Mouse (Mus musculus) liver, embryonic 14.5 days (tissue): Measurements from ENCODE around the gene Plekha1. TPM values are rescaled to one million over a fixed set of nuclear protein-coding genes. Genes with fewer than 3 reads are reported as not detected.

Experiments
- ATAC-seq: fragments of 200-750 bp; cut with Nextera tagmentation; 2 replicates; pipeline ENCODE4 v1.8.0; 2017; ENCODE audit warnings: moderate number of reproducible peaks, mild to moderate bottlenecking, moderate library complexity; ENCODE audit not compliant: insufficient read depth
- DNase-seq, 3 experiments: peaks; one replicate each; pipeline ENCODE4 v3.0.0-alpha.2; 2012 to 2013; ENCODE audit warnings: low read depth in 3 of 3, low spot score in 3 of 3
- H3K27ac ChIP-seq: fragments of 300-500 bp; sonication (generic); 2 replicates; pipeline ENCODE4 v1.5.1; 2014; ENCODE audit warnings: moderate library complexity, mild to moderate bottlenecking, control low read depth, inconsistent platforms
- H3K27me3 ChIP-seq: fragments of 300-500 bp; sonication (generic); 2 replicates; pipeline ENCODE4 v1.6.1; 2014; ENCODE audit warnings: mild to moderate bottlenecking, low read length, moderate library complexity; ENCODE audit not compliant: control insufficient read depth, insufficient read depth
- H3K36me3 ChIP-seq: fragments of 300-500 bp; sonication (generic); replicated peaks from 2 replicates; pipeline ENCODE4 v1.6.1; 2014; ENCODE audit warnings: low read depth; ENCODE audit not compliant: control insufficient read depth, insufficient read depth
- H3K4me1 ChIP-seq, 2 experiments: fragments of 200-500 bp in 1 of 2; fragments of 300-500 bp in 1 of 2; sonication (generic) in 1 of 2; replicated peaks; 2 replicates each; pipeline ENCODE4 v1.6.1; 2012 to 2014; ENCODE audit warnings: antibody characterized with exemption in 1 of 2, inconsistent platforms in 1 of 2, low read length in 1 of 2; ENCODE audit not compliant: control insufficient read depth in 2 of 2, insufficient read depth in 2 of 2
- H3K4me2 ChIP-seq: fragments of 300-500 bp; sonication (generic); 2 replicates; pipeline ENCODE4 v1.6.1; 2014; ENCODE audit warnings: low read depth, mild to moderate bottlenecking, control low read depth, moderate library complexity
- H3K4me3 ChIP-seq, 2 experiments: fragments of 200-500 bp in 1 of 2; fragments of 300-500 bp in 1 of 2; sonication (generic) in 1 of 2; 2 replicates each; pipeline ENCODE4 v1.5.1; 2012 to 2014; ENCODE audit warnings: low read depth in 2 of 2, low read length in 2 of 2, mild to moderate bottlenecking in 2 of 2, control low read depth in 1 of 2, inconsistent platforms in 1 of 2, moderate library complexity in 1 of 2; ENCODE audit not compliant: insufficient read depth in 1 of 2
- H3K9ac ChIP-seq: fragments of 300-500 bp; sonication (generic); replicated peaks from 2 replicates; pipeline ENCODE4 v1.6.1; 2014; ENCODE audit warnings: mild to moderate bottlenecking, control low read depth, moderate library complexity
- H3K9me3 ChIP-seq: fragments of 300-500 bp; sonication (generic); 2 replicates; pipeline ENCODE4 v1.6.1; 2016; ENCODE audit warnings: low read length, mixed read lengths; ENCODE audit not compliant: control insufficient read depth
- CTCF ChIP-seq: IDR thresholded peaks from 2 replicates; pipeline ENCODE4 v1.5.1; 2016; ENCODE audit warnings: antibody characterized with exemption, low read depth, control low read depth
- EP300 ChIP-seq: IDR thresholded peaks from 2 replicates; pipeline ENCODE4 v1.6.1; 2016; ENCODE audit warnings: antibody characterized with exemption, low read depth
- WGBS: fragments of 180-500 bp; shearing (Covaris S2); extraction: QIAGEN DNeasy Blood & Tissue Kit; methylation state at CpG from one replicate; pipeline ENCODE4 v1.1.7; 2014; ENCODE audit not compliant: insufficient replicate concordance; 5-methylcytosine and 5-hydroxymethylcytosine counted together
- polyA plus RNA-seq, 2 experiments: library from polyadenylated mRNA; depleted of rRNA in 1 of 2; stranded (reverse) in 1 of 2; unstranded in 1 of 2; fragments of >200 nt; fragmentation: Nextera tagmentation in 1 of 2; extraction: Ambion mirVana in 1 of 2; gene quantifications; 2 replicates each; pipeline versions ENCODE4 v1.2.1 to v1.2.3; 2012 to 2014

The Plekha1 gene
- polyA plus RNA-seq, 2 experiments = 5.0 to 7.1 TPM

DNA sequence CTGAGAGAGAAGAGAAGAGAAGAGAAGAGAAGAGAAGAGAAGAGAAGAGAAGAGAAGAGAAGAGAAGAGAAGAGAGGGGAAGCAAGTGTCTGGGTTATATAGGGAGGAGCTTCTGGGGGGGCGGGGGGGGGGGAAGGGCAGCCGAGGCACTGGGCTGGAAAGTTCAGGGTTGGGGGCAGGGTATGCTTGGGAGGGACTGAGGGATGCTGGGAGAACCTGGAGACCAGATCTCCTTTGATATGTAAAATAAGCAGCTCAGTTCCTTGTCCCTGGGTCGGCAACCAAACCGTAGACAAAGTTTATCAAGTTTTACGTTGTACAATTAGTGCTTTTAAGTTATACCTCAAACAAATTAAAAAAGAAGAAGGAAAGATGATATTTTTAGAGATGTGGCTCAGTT lies 5.6 kb upstream of the Plekha1 start:
- no peaks in the 10 kb centered on the region for H3K4me1 ChIP-seq
- DNase-seq (no peak), ATAC-seq (no peak)
- no peak overlapping the region for H3K9ac ChIP-seq
- no peak overlapping the region for H3K27ac ChIP-seq
- H3K9me3 ChIP-seq = no peaks in the 10 kb centered on the region
- WGBS = 37% methylated on average over 4 of the region's 5 CpGs
- H3K4me3 ChIP-seq = no peak overlapping the region
- TF ChIP-seq EP300 (no peak), CTCF (no peak)
- H3K4me2 ChIP-seq = no peak overlapping the region
- no peaks in the 10 kb centered on the region for H3K36me3 ChIP-seq
- peaks cover 5% of the 10 kb centered on the region; the same call in 1 of the 2 replicates for H3K27me3 ChIP-seq

DNA sequence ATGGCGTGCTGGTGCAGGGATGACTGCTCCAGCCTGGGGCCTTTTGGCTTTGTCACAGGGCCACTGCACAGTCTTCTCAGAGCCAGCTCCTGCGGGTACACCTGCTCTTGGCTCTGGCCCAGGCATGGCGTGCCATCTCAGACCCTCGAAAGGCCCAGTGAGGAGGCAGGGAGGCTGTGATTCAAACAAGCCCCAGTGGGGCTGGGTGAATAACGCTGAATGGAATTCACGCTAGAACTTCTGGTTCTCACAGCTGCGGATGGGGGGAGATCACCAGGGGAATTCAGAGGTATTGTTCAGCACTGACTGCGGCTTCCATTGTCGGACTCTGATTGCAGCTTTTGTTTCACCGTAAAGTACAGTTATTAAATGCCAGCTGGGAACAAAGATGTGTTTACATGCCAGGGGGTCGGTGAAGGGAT lies 4.8 kb upstream of the Plekha1 start:
- H3K9me3 ChIP-seq = no peaks in the 10 kb centered on the region
- H3K4me2 ChIP-seq = no peak overlapping the region
- peaks cover 13% of the 10 kb centered on the region for H3K27me3 ChIP-seq
- no peaks in the 10 kb centered on the region for H3K4me1 ChIP-seq
- 49% methylated on average over 11 of the region's 11 CpGs for WGBS
- no peak for ATAC-seq
- H3K4me3 ChIP-seq = no peak overlapping the region
- no peak overlapping the region for H3K27ac ChIP-seq
- no peak overlapping the region for H3K9ac ChIP-seq
- H3K36me3 ChIP-seq = no peaks in the 10 kb centered on the region
- no peak for DNase-seq
- TF ChIP-seq CTCF (no peak), EP300 (no peak)

DNA sequence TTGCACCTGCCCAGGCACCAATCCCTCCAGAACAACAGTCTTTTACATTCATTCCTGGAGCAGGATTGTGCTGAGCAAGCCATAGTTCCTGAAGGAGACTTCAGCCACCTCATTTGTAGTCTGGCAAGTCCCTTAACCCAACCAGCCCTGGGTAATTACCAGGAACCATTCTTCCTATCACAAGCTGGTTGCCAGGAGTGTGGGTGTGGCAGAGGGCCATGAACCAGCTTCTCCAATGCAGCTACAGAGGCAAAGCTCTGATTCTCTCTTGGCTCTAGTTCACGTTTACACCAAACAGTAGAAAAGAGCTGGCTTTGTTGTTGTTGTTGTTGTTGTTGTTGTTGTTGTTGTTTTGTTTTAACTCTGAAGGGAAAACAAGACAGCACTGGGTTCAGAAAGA lies 3.1 kb upstream of the Plekha1 start:
- 56% methylated on average over 1 of the region's 1 CpGs for WGBS
- Histone ChIP-seq H3K4me1 (no peaks in the 10 kb centered on the region), H3K27ac (no peak overlapping the region), H3K9me3 (no peaks in the 10 kb centered on the region), H3K36me3 (no peaks in the 10 kb centered on the region), H3K9ac (no peak overlapping the region), H3K4me3 (no peak overlapping the region), H3K4me2 (no peak overlapping the region), H3K27me3 (peaks cover 24% of the 10 kb centered on the region)
- no peak for TF ChIP-seq CTCF
- no peak for TF ChIP-seq EP300
- ATAC-seq = no peak
- no peak for DNase-seq

DNA sequence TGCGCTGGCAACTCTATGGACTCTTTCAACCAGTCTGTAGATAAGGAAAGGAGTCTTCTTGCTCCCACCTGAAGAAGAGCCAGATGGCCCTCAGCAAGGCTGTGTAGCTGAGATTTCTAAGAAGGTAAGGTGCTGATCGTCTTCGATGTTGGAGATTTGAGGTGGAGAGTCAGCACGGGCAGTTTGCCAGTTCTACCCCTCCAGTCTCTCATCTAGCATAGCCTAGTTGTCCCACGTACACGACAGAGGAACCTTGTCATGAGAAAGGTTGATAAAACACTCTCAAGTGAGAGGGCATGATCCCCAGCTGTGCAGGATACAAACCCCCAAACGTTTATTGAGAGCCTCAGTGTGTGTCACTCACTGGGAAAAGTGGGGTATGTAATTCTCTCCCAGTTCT lies 845 bp upstream of the Plekha1 start:
- DNase-seq (no peak), ATAC-seq (no peak)
- Histone ChIP-seq H3K9ac (no peak overlapping the region), H3K4me2 (no peak overlapping the region), H3K27ac (no peak overlapping the region), H3K27me3 (peaks cover 24% of the 10 kb centered on the region), H3K4me1 (no peaks in the 10 kb centered on the region), H3K36me3 (no peaks in the 10 kb centered on the region), H3K4me3 (no peak overlapping the region), H3K9me3 (no peaks in the 10 kb centered on the region)
- TF ChIP-seq CTCF (no peak), EP300 (no peak)
- WGBS = 55% methylated on average over 7 of the region's 7 CpGs

DNA sequence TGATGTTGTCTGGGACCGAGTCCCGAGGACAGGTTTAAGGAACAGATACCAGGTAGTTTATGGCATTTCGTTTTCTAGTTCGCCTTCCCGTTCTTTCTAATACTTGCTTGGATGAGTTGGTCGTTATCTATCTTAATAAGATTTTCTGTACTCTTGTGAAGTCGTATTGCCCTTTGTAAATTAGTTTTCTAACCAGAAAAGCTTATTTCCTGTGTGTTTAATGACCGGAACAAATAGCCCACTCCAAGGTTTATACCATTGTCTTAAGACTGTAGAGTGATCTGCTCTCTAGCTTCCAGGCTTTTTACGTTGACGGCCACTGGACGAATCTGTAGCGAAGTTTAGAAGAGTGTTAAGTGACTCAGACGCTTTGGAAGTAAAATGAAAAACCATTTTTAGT lies 1.1 kb downstream of the Plekha1 start:
- Histone ChIP-seq H3K27me3 (peaks cover 24% of the 10 kb centered on the region), H3K4me3 (peak overlapping the region; percentile 53 to 60), H3K4me2 (peak overlapping the region; percentile 51), H3K27ac (no peak overlapping the region), H3K9me3 (no peaks in the 10 kb centered on the region), H3K4me1 (no peaks in the 10 kb centered on the region), H3K9ac (no peak overlapping the region; the same call in 1 of the 2 replicates), H3K36me3 (no peaks in the 10 kb centered on the region)
- ATAC-seq (no peak), DNase-seq (no peak)
- TF ChIP-seq CTCF (no peak), EP300 (no peak)
- 6% methylated on average over 13 of the region's 13 CpGs for WGBS
